Mouse (Mus musculus) left cerebral cortex, postnatal 25 days (tissue): ENCODE data around the gene C130026I21Rik. TPM values are rescaled to one million over a fixed set of nuclear protein-coding genes. Genes with fewer than 3 reads are reported as not detected.

Experiments
- DNase-seq, 2 experiments: peaks; one replicate each; pipeline ENCODE4 v3.0.0; 2022; ENCODE audit warnings: low spot score in 2 of 2, mixed read lengths in 1 of 2
- intact Hi-C: fragments of 180-260 bp; cut with DNase I; formaldehyde crosslinking; loops from one replicate; pipeline ENCODE4 v1.15.1; 2025
- microRNA-seq, 2 experiments: library from miRNA; unstranded; fragments of <30 nt; microRNA quantifications; one replicate each; pipeline ENCODE4 v1.2.0; 2022
- total RNA-seq, 2 experiments: library from RNA; stranded (reverse); gene quantifications; 2 replicates each; pipeline ENCODE4 v1.2.3; 2021

Gene C130026I21Rik
- total RNA-seq, 2 experiments from 2014 or later: 0.57 TPM; not detected in 1

DNA sequence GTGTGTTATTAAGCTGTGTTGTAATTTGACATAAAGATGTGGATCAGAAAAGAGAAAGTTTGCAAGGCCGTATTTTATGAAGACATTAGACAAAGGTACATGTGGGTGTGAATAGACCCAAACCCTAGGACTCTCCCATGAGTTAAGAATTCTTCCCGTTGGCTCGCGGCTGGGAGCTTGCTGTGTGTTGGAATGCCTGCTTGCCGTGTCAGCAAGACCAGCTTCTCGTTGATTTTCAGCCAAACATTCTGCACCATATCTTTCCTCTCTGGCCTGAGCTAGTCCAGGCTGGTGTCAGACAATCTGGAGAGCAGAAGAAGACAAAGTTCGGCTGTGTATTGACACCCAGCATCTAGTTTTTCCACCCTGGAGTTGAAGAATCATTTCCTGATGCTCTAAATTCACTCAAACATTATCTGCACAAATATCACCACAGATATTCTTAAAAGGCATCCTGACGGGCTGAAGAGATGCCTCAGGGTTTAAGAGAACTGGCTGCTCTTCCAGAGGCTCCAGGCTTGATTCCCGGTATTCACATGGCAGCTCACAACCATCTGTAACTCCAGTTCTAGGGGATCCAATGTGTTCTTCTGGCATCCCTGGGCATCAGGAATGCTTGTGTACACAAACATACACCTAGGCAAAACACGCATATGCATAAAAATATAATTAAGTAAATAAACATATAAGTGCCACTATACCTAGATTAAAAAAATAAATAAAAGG lies 317.7 kb downstream of the C130026I21Rik start:
- DNase-seq: no peak
- intact Hi-C loops: no loop called here

- intact Hi-C loops: no loop called here
- DNase-seq: peak; percentile 0
These were observed 318.8 kb downstream of the C130026I21Rik start for GRCm38 (mm10) chr1:84951566-84951965.

- no peak for DNase-seq
- intact Hi-C loops: no loop called here
These were observed 323.0 kb downstream of the C130026I21Rik start for GRCm38 (mm10) chr1:84947390-84947789.

DNA sequence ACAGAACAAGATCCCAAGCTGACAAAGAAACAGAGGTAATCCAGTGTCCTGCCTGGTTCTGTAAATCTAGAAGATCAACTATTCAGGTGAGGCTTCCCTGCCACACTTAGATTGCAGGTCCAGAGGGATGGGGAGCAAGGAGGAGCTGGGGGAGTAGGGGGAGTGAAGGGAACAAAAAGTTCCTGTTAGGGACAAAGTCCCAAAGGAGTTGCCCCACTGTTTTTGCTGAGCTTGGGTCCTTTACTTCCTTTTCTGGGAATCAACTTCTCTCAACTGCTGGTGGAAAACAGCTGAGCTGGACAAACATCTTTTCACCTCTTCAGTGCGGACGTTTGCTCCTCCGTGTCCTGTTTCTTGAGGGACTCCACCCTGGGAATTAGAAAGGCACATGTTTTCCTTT lies 324.4 kb downstream of the C130026I21Rik start:
- intact Hi-C loops: no loop called here

GRCm38 (mm10) chr1:84943549-84943948 lies 326.8 kb downstream of the C130026I21Rik start:
- no peak for DNase-seq
- intact Hi-C loops: no loop called here

More for the DNA sequence above, 324.4 kb downstream of the C130026I21Rik start:
- no peak for DNase-seq

Small RNA genes within 50 kb of the gene (microRNA-seq; reads per million reads assigned to microRNA genes)
- gene Gm27907: 0 reads per million in 2 experiments

Other genes starting within 250 kb of the C130026I21Rik start
- not detected for gene Gm10553, start 170.4 kb downstream of the C130026I21Rik start, total RNA-seq
- under 1 TPM in 1 of 2 experiments, not detected in 1; 0.69 TPM for gene A530032D15Rik, start 160.7 kb downstream of the C130026I21Rik start, total RNA-seq